In the genomic region with DNA sequence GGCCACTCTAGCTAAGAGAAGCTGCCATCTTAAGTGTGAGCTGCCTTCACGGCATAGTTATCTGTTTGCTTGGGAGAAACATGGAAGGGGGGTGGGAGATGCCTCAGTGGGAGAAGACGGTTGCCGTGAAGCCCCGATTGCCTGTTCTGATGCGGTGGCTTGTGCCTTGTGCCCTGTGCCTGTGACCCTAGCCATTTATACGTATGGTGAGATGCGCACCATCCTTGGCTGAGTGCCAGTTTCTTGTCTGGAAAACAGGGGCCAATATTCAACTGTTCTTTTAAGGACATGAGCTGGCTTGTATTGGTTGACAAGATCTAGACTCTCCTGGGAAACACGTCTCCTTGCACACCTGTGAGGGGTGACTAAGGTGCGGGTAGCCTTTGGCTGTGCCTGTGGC, we compare ENCODE assay signal across 25 mouse cellular contexts.
"Had no signal": no experiment of that assay in that cellular context is flagged by ENCODE, and none has a peak within 500 bp of the region (broad histone marks: within the 10 kb centered on the region; RNA-seq: fewer than 3 reads in every experiment).

No protein-coding gene starts in this region.

- H3K9me3 ChIP-seq: heart, embryonic 10.5 days; heart, embryonic 12.5 days; hindbrain, embryonic 10.5 days; hindbrain, embryonic 12.5 days; intestine, embryonic 15.5 days; limb, embryonic 10.5 days; limb, embryonic 12.5 days had no signal

- H3K36me3 ChIP-seq: heart, embryonic 10.5 days; heart, embryonic 12.5 days; hindbrain, embryonic 10.5 days; hindbrain, embryonic 12.5 days; intestine, embryonic 15.5 days; limb, embryonic 10.5 days; limb, embryonic 12.5 days had no signal

- H3K27ac ChIP-seq: gastrocnemius, adult 2 months; heart, adult 2 months; heart, embryonic 10.5 days; hindbrain, embryonic 10.5 days; hindbrain, embryonic 12.5 days; hindbrain, embryonic 14.5 days; intestine, embryonic 15.5 days; layer of hippocampus, adult 2 months; left cerebral cortex, adult 2 months; limb, embryonic 10.5 days; limb, embryonic 12.5 days had no signal

- H3K4me2 ChIP-seq: heart, embryonic 12.5 days; hindbrain, embryonic 12.5 days; hindbrain, embryonic 14.5 days; intestine, embryonic 15.5 days; limb, embryonic 12.5 days had no signal

- H3K4me3 ChIP-seq: gastrocnemius, adult 2 months; heart, adult 2 months; heart, embryonic 10.5 days; heart, embryonic 12.5 days; hindbrain, embryonic 10.5 days; hindbrain, embryonic 12.5 days; intestine, embryonic 15.5 days; layer of hippocampus, adult 2 months; left cerebral cortex, adult 2 months; limb, embryonic 10.5 days; limb, embryonic 12.5 days had no signal

- ATAC-seq: hindbrain, embryonic 16.5 days; inflammation-experienced regulatory T-cells, adult 6 months; intestine, embryonic 15.5 days; intestine, postnatal 0 days had no signal

- H3K9ac ChIP-seq: heart, embryonic 12.5 days; hindbrain, embryonic 12.5 days; hindbrain, embryonic 14.5 days; intestine, embryonic 15.5 days; limb, embryonic 12.5 days had no signal

- H3K27me3 ChIP-seq: heart, embryonic 12.5 days; hindbrain, embryonic 12.5 days; intestine, embryonic 15.5 days; limb, embryonic 12.5 days had no signal

- H3K4me1 ChIP-seq: heart, embryonic 10.5 days; heart, embryonic 12.5 days; hindbrain, embryonic 10.5 days; hindbrain, embryonic 12.5 days; intestine, embryonic 15.5 days; limb, embryonic 10.5 days; limb, embryonic 12.5 days had no signal

- DNase-seq: gastrocnemius, adult 2 months; gastrocnemius, postnatal 10 days; gastrocnemius, postnatal 25 days; heart, adult 2 months; heart, postnatal 10 days; heart, postnatal 4 days; kidney, adult 18-20 months; kidney, adult 8-10 months; kidney, postnatal 10 days; kidney, postnatal 25 days; kidney, postnatal 4 days; liver had no signal
